Mouse (Mus musculus) right cerebral cortex, postnatal 10 days (tissue): ENCODE measurements around the gene Tfpi.
"Not testable (repeated sequence)": the region's sequence is repeated elsewhere in the genome, so short reads cannot be mapped to it uniquely, and the experiment has no call there.

Experiments
- DNase-seq, 2 experiments: peaks; one replicate each; pipeline ENCODE4 v3.0.0; 2021; ENCODE audit warnings: low spot score in 2 of 2

The Tfpi gene

GRCm38 (mm10) chr2:84389075-84389474 lies 87.5 kb downstream of the Tfpi start:
- no peak for DNase-seq

GRCm38 (mm10) chr2:84388537-84388936 lies 88.0 kb downstream of the Tfpi start:
- DNase-seq = not testable (repeated sequence)

- no peak for DNase-seq
These were observed 88.6 kb downstream of the Tfpi start for GRCm38 (mm10) chr2:84388023-84388416.

GRCm38 (mm10) chr2:84387394-84388022 lies 89.1 kb downstream of the Tfpi start:
- DNase-seq = no peak

- DNase-seq = no peak
These were observed 89.8 kb downstream of the Tfpi start for GRCm38 (mm10) chr2:84386563-84387393.

GRCm38 (mm10) chr2:84384911-84385693 lies 91.5 kb downstream of the Tfpi start:
- DNase-seq = no peak

GRCm38 (mm10) chr2:84383828-84384227 lies 92.7 kb downstream of the Tfpi start:
- no peak for DNase-seq
